Mouse (Mus musculus): ENCODE measurements at regions not wholly inside any gene's neighbourhood (a gene's known extent, or its start where the extent isn't known, plus 50 kb on each side); places are given as distances from the start of the nearest gene placed in this dataset.

- DNase-seq, result peak; percentile 57
These were observed 101.3 kb upstream of the Luzp2 start for GRCm38 (mm10) chr7:54734039-54734438.

- DNase-seq, result no peak
These were observed 100.4 kb upstream of the Luzp2 start for GRCm38 (mm10) chr7:54734861-54735260.

GRCm38 (mm10) chr7:54767341-54767740 lies 68.0 kb upstream of the Luzp2 start:
- DNase-seq, result no peak

GRCm38 (mm10) chr7:54768683-54769082 lies 66.6 kb upstream of the Luzp2 start:
- no peak for DNase-seq

- DNase-seq, result peak; percentile 22
These were observed 53.3 kb upstream of the Luzp2 start for GRCm38 (mm10) chr7:54781939-54782520.

GRCm38 (mm10) chr7:54782604-54783003 lies 52.7 kb upstream of the Luzp2 start:
- no peak for DNase-seq

GRCm38 (mm10) chr7:54783550-54784529 lies 51.5 kb upstream of the Luzp2 start:
- no peak for DNase-seq
